Mouse (Mus musculus) heart, embryonic 16.5 days (tissue): ENCODE results near the gene Mpzl1. TPM values are rescaled to one million over a fixed set of nuclear protein-coding genes. Genes with fewer than 3 reads are reported as not detected.

ENCODE experiments used
- ATAC-seq: fragments of 200-750 bp; cut with Nextera tagmentation; replicated peaks from 2 replicates; pipeline ENCODE4 v1.8.0; 2017; ENCODE audit warnings: moderate number of reproducible peaks; ENCODE audit not compliant: insufficient read depth, low FRiP score; ENCODE audit errors: extremely low read depth
- H3K27ac ChIP-seq: fragments of 300-500 bp; sonication (generic); 2 replicates; pipeline ENCODE4 v1.5.1; 2014; ENCODE audit warnings: mild to moderate bottlenecking, low read length, control low read depth, moderate library complexity
- H3K27me3 ChIP-seq: fragments of 300-500 bp; sonication (generic); 2 replicates; pipeline ENCODE4 v1.6.1; 2014; ENCODE audit warnings: low read length, mixed read lengths; ENCODE audit not compliant: control insufficient read depth, insufficient read depth
- H3K36me3 ChIP-seq: fragments of 300-500 bp; sonication (generic); 2 replicates; pipeline ENCODE4 v1.6.1; 2014; ENCODE audit not compliant: control insufficient read depth, insufficient read depth
- H3K4me1 ChIP-seq: fragments of 300-500 bp; sonication (generic); 2 replicates; pipeline ENCODE4 v1.6.1; 2014; ENCODE audit warnings: low read length, mixed read lengths; ENCODE audit not compliant: control insufficient read depth, insufficient read depth
- H3K4me2 ChIP-seq: fragments of 300-500 bp; sonication (generic); 2 replicates; pipeline ENCODE4 v1.6.1; 2014; ENCODE audit warnings: low read depth, mild to moderate bottlenecking, control low read depth, low read length
- H3K4me3 ChIP-seq: fragments of 300-500 bp; sonication (generic); 2 replicates; pipeline ENCODE4 v1.5.1; 2014; ENCODE audit warnings: mild to moderate bottlenecking, control low read depth, low read length
- H3K9ac ChIP-seq: fragments of 300-500 bp; sonication (generic); 2 replicates; pipeline ENCODE4 v1.6.1; 2014; ENCODE audit warnings: low read length, control low read depth
- H3K9me3 ChIP-seq: fragments of 300-500 bp; sonication (generic); replicated peaks from 2 replicates; pipeline ENCODE4 v1.6.1; 2016; ENCODE audit warnings: low read length; ENCODE audit not compliant: control insufficient read depth
- WGBS: fragments of 180-500 bp; shearing (Covaris S2); extraction: QIAGEN DNeasy Blood & Tissue Kit; methylation state at CpG from one replicate; pipeline ENCODE4 v1.1.7; 2014; 5-methylcytosine and 5-hydroxymethylcytosine counted together
- polyA plus RNA-seq: library from polyadenylated mRNA; unstranded; fragments of >200 nt; fragmentation: Nextera tagmentation; extraction: Ambion mirVana; gene quantifications from 2 replicates; pipeline ENCODE4 v1.2.1, GENCODE M21; 2015

Mpzl1 gene
- polyA plus RNA-seq, 1 experiment from 2014 or later, result 95.3 TPM

DNA sequence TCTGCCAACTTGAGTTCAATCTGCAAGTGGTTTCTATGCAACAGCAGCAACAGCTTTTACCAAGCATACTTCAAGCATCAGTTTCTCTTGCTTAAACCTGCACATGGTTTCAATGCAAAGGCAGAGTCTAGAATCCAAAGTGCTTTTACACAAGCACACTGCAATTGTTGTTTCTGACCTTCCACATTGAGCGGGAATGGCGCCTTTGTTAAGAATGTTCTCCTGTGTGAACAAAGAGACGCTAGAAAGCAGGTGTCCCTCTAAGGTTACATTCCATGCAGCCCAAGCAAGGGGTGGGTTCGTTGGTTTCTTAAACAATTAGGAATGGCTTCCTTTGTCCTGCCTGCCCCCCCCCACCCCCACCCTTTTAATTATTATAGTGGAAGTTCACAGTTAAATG is 20.4 kb downstream of the Mpzl1 start:
- Histone ChIP-seq H3K27ac (no peak overlapping the region), H3K27me3 (no peaks in the 10 kb centered on the region), H3K9me3 (peaks cover 5% of the 10 kb centered on the region), H3K4me3 (no peak overlapping the region), H3K4me1 (peaks cover 38% of the 10 kb centered on the region), H3K4me2 (no peak overlapping the region), H3K9ac (no peak overlapping the region), H3K36me3 (peaks cover 19% of the 10 kb centered on the region)
- 76% methylated on average over 4 of the region's 4 CpGs for WGBS
- no peak for ATAC-seq

DNA sequence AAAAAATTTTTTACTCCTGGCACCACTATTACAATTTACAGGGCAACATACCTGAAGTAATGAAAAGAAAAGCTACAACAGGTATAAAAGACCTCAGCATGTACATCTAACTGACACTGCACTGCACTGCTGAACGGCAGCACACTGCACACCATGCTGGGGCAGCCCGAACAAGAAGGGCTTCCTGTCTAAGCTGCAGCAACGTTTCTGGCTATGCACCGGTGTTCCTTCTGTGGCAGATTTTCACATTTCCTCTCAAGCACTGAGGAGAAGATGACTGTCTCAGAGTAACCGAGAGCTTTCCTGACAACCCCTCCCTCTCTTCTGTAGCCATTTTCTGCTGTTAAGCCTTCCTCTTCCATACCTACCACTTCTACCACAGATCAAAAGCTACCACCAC is 21.6 kb downstream of the Mpzl1 start:
- Histone ChIP-seq H3K4me3 (no peak overlapping the region), H3K4me1 (peaks cover 30% of the 10 kb centered on the region), H3K9ac (no peak overlapping the region), H3K36me3 (peaks cover 19% of the 10 kb centered on the region), H3K27ac (peak overlapping the region; percentile 21; the same call in 1 of the 2 replicates), H3K9me3 (peaks cover 5% of the 10 kb centered on the region), H3K4me2 (no peak overlapping the region), H3K27me3 (no peaks in the 10 kb centered on the region)
- ATAC-seq, result no peak
- 42% methylated on average over 5 of the region's 5 CpGs for WGBS

DNA sequence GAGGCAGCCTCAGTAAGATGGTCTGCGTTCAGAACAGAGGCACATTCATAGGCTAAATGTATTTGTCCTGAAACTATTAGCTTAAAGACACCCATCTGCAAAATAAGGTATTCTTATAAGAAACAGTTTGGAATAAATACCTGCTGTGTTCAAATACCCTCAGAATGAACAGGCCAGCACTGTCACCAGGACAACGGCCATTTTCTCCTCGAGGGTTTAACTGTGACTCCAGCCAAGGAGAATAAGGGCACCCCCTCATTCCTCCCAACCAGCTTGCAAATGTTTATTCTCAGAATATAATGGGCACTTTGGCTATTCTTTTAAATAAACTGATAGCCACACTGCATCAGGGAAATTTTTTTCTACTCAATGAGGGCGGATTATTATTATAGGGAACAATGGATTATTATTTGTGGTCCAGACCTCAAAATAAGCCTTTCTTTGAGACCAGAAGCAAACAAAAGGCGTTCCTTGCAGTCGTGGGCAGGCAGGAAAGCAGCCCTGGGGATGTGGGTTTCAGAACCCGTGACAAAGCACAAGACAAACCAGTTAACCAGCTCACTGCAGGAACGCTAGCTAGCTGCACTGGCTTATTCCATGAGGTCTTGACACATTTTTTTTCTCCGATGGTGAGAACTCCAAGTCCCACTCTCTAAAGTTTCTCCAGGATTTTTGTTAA is 23.9 kb downstream of the Mpzl1 start:
- H3K4me1 ChIP-seq, result peaks cover 12% of the 10 kb centered on the region; the same call in 1 of the 2 replicates
- no peak for ATAC-seq
- no peak overlapping the region for H3K9ac ChIP-seq
- no peaks in the 10 kb centered on the region for H3K27me3 ChIP-seq
- H3K4me2 ChIP-seq, result no peak overlapping the region
- peak overlapping the region; percentile 44 for H3K27ac ChIP-seq
- WGBS, result 70% methylated on average over 9 of the region's 9 CpGs
- peaks cover 5% of the 10 kb centered on the region for H3K9me3 ChIP-seq
- H3K36me3 ChIP-seq, result peaks cover 17% of the 10 kb centered on the region
- H3K4me3 ChIP-seq, result no peak overlapping the region

- Histone ChIP-seq H3K36me3 (peaks cover 11% of the 10 kb centered on the region), H3K9me3 (no peaks in the 10 kb centered on the region), H3K27ac (peak overlapping the region; percentile 44), H3K27me3 (no peaks in the 10 kb centered on the region), H3K4me2 (no peak overlapping the region), H3K4me1 (peaks cover 12% of the 10 kb centered on the region; the same call in 1 of the 2 replicates), H3K4me3 (no peak overlapping the region), H3K9ac (no peak overlapping the region)
- 63% methylated on average over 7 of the region's 7 CpGs for WGBS
- ATAC-seq, result no peak; the same call in 1 of the 2 replicates
Measured at GRCm38 (mm10) chr1:165609495-165610320, 24.6 kb downstream of the Mpzl1 start.

DNA sequence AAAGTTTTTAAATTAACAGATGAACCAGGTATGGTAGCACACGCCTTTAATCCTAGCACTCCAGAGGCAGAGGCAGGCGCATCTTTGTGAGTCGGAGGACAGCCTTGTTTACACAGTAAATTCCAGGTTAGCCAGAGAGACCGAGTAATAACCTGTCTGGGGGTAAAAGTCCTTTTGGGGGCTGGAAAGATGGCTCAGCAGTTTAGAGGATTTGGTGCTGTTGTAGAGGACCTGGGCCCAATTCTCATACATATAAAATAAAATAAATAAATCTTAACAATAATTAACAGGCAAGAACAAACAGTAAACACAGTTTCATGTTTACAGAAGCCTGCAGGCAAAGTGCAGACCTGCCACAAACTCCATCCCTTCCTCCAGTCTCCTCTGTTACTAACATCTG is 25.4 kb downstream of the Mpzl1 start:
- no peaks in the 10 kb centered on the region for H3K9me3 ChIP-seq
- H3K36me3 ChIP-seq, result peaks cover 8% of the 10 kb centered on the region; the same call in 1 of the 2 replicates
- ATAC-seq, result no peak
- no peak overlapping the region for H3K27ac ChIP-seq
- no peak overlapping the region for H3K4me2 ChIP-seq
- no peak overlapping the region for H3K4me3 ChIP-seq
- H3K4me1 ChIP-seq, result peaks cover 18% of the 10 kb centered on the region
- 92% methylated on average over 4 of the region's 4 CpGs for WGBS
- no peak overlapping the region for H3K9ac ChIP-seq
- H3K27me3 ChIP-seq, result no peaks in the 10 kb centered on the region

DNA sequence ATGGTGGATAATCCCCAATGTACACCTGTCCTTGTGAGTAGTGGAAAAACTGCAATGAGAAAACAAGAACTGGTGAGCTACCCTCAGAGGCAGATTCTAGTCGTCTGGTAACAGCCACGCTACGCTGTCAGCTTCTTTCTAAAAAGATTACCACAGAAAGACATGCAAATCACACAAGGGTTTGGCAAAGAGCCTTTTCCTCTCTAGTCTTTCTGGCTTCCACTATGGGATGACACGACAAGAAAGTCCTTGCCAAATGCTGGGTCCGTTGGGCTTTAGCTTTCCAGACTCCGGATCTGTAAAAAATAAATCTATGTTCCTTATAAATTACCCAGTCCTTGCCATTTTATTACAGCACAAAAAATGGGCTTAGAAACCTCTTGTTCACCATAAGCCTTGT is 28.6 kb downstream of the Mpzl1 start:
- H3K4me2 ChIP-seq, result no peak overlapping the region
- H3K27ac ChIP-seq, result no peak overlapping the region
- no peak overlapping the region for H3K9ac ChIP-seq
- peaks cover 22% of the 10 kb centered on the region for H3K36me3 ChIP-seq
- no peaks in the 10 kb centered on the region for H3K27me3 ChIP-seq
- H3K4me3 ChIP-seq, result no peak overlapping the region
- ATAC-seq, result no peak
- peaks cover 14% of the 10 kb centered on the region for H3K4me1 ChIP-seq
- no peaks in the 10 kb centered on the region for H3K9me3 ChIP-seq
- 70% methylated on average over 6 of the region's 6 CpGs for WGBS

- H3K4me3 ChIP-seq, result no peak overlapping the region
- no peaks in the 10 kb centered on the region for H3K27me3 ChIP-seq
- H3K36me3 ChIP-seq, result peaks cover 22% of the 10 kb centered on the region
- no peak for ATAC-seq
- no peak overlapping the region for H3K9ac ChIP-seq
- WGBS, result 87% methylated on average over 3 of the region's 3 CpGs
- H3K4me1 ChIP-seq, result peaks cover 12% of the 10 kb centered on the region
- H3K27ac ChIP-seq, result no peak overlapping the region
- no peaks in the 10 kb centered on the region for H3K9me3 ChIP-seq
- no peak overlapping the region for H3K4me2 ChIP-seq
Measured at GRCm38 (mm10) chr1:165605108-165605507, 29.2 kb downstream of the Mpzl1 start.

GRCm38 (mm10) chr1:165604203-165604602 is 30.1 kb downstream of the Mpzl1 start:
- no peaks in the 10 kb centered on the region for H3K9me3 ChIP-seq
- no peak for ATAC-seq
- H3K27ac ChIP-seq, result 0 out of 2 replicates have a peak overlapping the region, but pooled peaks have one; percentile 3
- H3K9ac ChIP-seq, result no peak overlapping the region
- H3K4me1 ChIP-seq, result peaks cover 8% of the 10 kb centered on the region
- H3K4me3 ChIP-seq, result no peak overlapping the region
- WGBS, result 51% methylated on average over 8 of the region's 8 CpGs
- H3K4me2 ChIP-seq, result no peak overlapping the region
- H3K27me3 ChIP-seq, result no peaks in the 10 kb centered on the region
- H3K36me3 ChIP-seq, result peaks cover 22% of the 10 kb centered on the region

GRCm38 (mm10) chr1:165603218-165603617 is 31.1 kb downstream of the Mpzl1 start:
- Histone ChIP-seq H3K9ac (no peak overlapping the region), H3K4me2 (no peak overlapping the region), H3K4me3 (no peak overlapping the region), H3K4me1 (peaks cover 8% of the 10 kb centered on the region), H3K36me3 (peaks cover 23% of the 10 kb centered on the region), H3K27ac (no peak overlapping the region), H3K9me3 (no peaks in the 10 kb centered on the region), H3K27me3 (no peaks in the 10 kb centered on the region)
- WGBS, result 84% methylated on average over 14 of the region's 14 CpGs
- ATAC-seq, result no peak
